Mouse (Mus musculus) midbrain, embryonic 11.5 days (tissue): ENCODE results near the gene Wnk2. TPM values are rescaled to one million over a fixed set of nuclear protein-coding genes. Genes with fewer than 3 reads are reported as not detected.

ENCODE experiments used
- ATAC-seq: fragments of 200-750 bp; cut with Nextera tagmentation; 2 replicates; pipeline ENCODE4 v1.8.0; 2017; ENCODE audit warnings: moderate TSS enrichment, moderate library complexity; ENCODE audit not compliant: low FRiP score
- DNase-seq: peaks from one replicate; pipeline ENCODE4 v3.0.0; 2015; ENCODE audit warnings: low spot score; ENCODE audit errors: missing footprints
- H3K27ac ChIP-seq: fragments of 300-500 bp; sonication (generic); 2 replicates; pipeline ENCODE4 v1.5.1; 2014; ENCODE audit warnings: low read depth, low read length
- H3K27me3 ChIP-seq: fragments of 300-500 bp; sonication (generic); 2 replicates; pipeline ENCODE4 v1.6.1; 2014; ENCODE audit warnings: mild to moderate bottlenecking, low read length, moderate library complexity, mixed read lengths; ENCODE audit not compliant: control insufficient read depth, insufficient read depth
- H3K36me3 ChIP-seq: fragments of 300-500 bp; sonication (generic); 2 replicates; pipeline ENCODE4 v1.6.1; 2014; ENCODE audit warnings: mild to moderate bottlenecking, low read length, moderate library complexity, mixed read lengths; ENCODE audit not compliant: control insufficient read depth, insufficient read depth
- H3K4me1 ChIP-seq: fragments of 300-500 bp; sonication (generic); 2 replicates; pipeline ENCODE4 v1.6.1; 2014; ENCODE audit warnings: low read length; ENCODE audit not compliant: control insufficient read depth, insufficient read depth
- H3K4me2 ChIP-seq: fragments of 300-500 bp; sonication (generic); 2 replicates; pipeline ENCODE4 v1.6.1; 2014; ENCODE audit warnings: mild to moderate bottlenecking, moderate library complexity
- H3K4me3 ChIP-seq: fragments of 300-500 bp; sonication (generic); 2 replicates; pipeline ENCODE4 v1.5.1; 2014; ENCODE audit warnings: low read depth, low read length
- H3K9ac ChIP-seq: fragments of 300-500 bp; sonication (generic); 2 replicates; pipeline ENCODE4 v1.6.1; 2014; ENCODE audit warnings: low read length
- H3K9me3 ChIP-seq: fragments of 300-500 bp; sonication (generic); 2 replicates; pipeline ENCODE4 v1.6.1; 2016; ENCODE audit warnings: low read length; ENCODE audit not compliant: control insufficient read depth
- WGBS: fragments of 180-500 bp; shearing (Covaris S2); extraction: QIAGEN DNeasy Blood & Tissue Kit; methylation state at CpG from one replicate; pipeline ENCODE4 v1.1.7; 2014; 5-methylcytosine and 5-hydroxymethylcytosine counted together
- polyA plus RNA-seq: library from polyadenylated mRNA; unstranded; fragments of >200 nt; fragmentation: Nextera tagmentation; extraction: Ambion mirVana; gene quantifications from 2 replicates; pipeline ENCODE4 v1.2.1, GENCODE M21; 2014

The Wnk2 gene
- polyA plus RNA-seq, 1 experiment from 2014 or later = 7.8 TPM

DNA sequence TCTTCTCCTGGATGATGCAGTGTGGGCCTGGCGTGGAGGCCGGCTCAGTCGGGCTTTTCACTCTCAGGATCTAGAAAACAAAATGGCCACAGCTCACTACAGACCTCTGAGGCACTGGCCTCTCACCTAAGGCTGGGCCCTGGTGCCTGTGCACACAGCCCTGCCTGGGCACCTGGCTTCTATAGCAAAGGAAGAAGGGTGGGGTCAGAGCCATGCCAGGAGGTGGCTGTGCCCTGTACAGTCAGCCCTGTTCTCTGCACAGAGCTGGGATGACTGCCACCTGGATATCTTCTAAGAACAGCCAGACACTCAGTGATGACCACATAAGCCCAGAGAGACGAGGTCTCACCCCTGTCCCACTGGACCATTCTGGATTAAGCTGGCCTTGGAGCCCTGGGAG, 111.4 kb downstream of the Wnk2 start:
- 96% methylated on average over 4 of the region's 4 CpGs for WGBS
- Histone ChIP-seq H3K27ac (no peak overlapping the region), H3K9ac (no peak overlapping the region), H3K9me3 (no peaks in the 10 kb centered on the region), H3K27me3 (no peaks in the 10 kb centered on the region), H3K4me3 (no peak overlapping the region), H3K36me3 (peaks cover 10% of the 10 kb centered on the region), H3K4me2 (no peak overlapping the region), H3K4me1 (no peaks in the 10 kb centered on the region)
- no peak for ATAC-seq
- DNase-seq = no peak

DNA sequence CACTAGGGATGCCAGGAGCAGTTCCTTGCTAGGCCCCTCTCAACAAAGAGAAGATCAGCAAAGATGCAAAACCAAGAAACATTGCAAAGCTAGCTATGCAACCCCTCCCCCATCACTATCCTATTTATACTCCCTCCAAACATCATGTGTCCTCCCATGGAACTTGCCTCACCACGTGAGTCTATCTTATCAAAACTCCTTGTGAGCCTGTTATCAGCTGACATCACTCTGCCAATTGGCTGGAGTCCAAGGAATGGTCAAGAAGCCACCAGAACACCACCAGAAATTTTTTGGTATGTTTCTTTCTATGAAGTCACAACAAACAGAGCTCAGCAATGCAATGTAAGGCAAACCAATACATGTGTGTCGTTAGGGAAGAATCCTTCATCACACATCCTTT, 116.8 kb downstream of the Wnk2 start:
- H3K9ac ChIP-seq = no peak overlapping the region
- H3K27ac ChIP-seq = no peak overlapping the region
- WGBS = 89% methylated on average over 2 of the region's 2 CpGs
- no peak overlapping the region for H3K4me3 ChIP-seq
- H3K9me3 ChIP-seq = no peaks in the 10 kb centered on the region
- H3K27me3 ChIP-seq = no peaks in the 10 kb centered on the region
- DNase-seq (no peak), ATAC-seq (no peak)
- H3K4me2 ChIP-seq = no peak overlapping the region
- no peaks in the 10 kb centered on the region for H3K4me1 ChIP-seq
- peaks cover 7% of the 10 kb centered on the region for H3K36me3 ChIP-seq

DNA sequence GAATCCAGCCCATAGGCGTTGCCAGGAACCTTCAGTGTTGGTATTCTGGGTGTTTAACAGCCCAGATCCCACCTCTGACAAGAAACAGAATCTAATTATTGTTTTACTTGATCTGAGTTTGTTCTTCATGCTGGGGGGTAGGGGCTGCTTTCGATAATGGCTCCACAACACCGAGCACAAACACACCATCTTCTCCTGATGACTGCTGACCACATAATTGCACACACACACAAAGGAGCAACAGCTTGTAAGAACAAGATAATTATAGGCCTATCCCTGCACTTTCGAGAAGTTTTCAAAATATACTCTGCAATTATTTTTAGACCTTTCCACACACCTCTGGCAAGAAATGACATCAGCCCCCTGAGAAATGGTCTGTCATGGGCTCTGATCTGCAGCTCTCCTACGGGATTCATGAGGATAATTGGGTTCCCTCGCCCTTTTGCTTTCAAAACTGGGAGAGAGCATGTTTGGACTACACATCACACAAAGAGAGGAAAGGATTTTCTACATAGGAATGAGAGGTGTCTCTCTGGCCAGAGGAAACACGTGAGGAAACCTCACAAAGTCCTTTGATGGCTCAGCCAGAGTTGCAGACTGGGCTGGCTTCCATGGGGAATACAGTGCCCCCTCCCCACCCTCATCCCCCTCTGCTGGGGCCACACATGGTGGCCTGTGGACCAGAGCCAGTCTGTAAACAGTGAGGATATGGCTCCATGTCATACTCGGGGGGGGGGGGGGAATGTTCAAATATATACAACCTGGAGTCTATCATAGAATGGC, 118.9 kb downstream of the Wnk2 start:
- DNase-seq (no peak), ATAC-seq (no peak)
- WGBS = 70% methylated on average over 8 of the region's 8 CpGs
- Histone ChIP-seq H3K4me3 (no peak overlapping the region), H3K27me3 (no peaks in the 10 kb centered on the region), H3K9ac (no peak overlapping the region), H3K4me2 (no peak overlapping the region), H3K4me1 (0 out of 2 replicates have a peak, but pooled peaks cover 5% of the 10 kb centered on the region), H3K27ac (no peak overlapping the region), H3K9me3 (no peaks in the 10 kb centered on the region), H3K36me3 (no peaks in the 10 kb centered on the region)

DNA sequence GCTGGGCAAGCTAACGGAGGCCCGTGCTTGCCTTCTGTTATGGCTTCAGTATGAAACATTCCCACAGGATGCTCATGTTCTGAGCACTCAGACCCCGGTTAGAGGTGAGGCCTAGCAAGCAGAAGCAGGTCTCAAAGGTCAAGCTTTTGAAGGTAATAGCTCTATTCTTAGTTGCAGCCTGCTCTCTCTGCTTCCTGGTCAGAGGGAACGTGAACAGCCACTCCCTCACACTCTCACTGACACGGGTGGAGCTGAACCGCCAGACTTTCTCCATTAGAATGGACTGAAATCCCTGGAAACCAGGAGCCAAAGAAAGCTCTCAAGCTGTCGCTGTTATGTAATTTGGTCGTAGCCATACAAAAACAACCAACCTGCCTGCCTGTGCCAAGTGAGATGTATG, 120.8 kb downstream of the Wnk2 start:
- no peak overlapping the region for H3K4me2 ChIP-seq
- no peaks in the 10 kb centered on the region for H3K36me3 ChIP-seq
- no peak overlapping the region for H3K4me3 ChIP-seq
- H3K9me3 ChIP-seq = no peaks in the 10 kb centered on the region
- ATAC-seq (no peak), DNase-seq (no peak)
- no peaks in the 10 kb centered on the region for H3K27me3 ChIP-seq
- H3K27ac ChIP-seq = no peak overlapping the region
- 86% methylated on average over 8 of the region's 8 CpGs for WGBS
- H3K9ac ChIP-seq = no peak overlapping the region
- 0 out of 2 replicates have a peak, but pooled peaks cover 5% of the 10 kb centered on the region for H3K4me1 ChIP-seq

DNA sequence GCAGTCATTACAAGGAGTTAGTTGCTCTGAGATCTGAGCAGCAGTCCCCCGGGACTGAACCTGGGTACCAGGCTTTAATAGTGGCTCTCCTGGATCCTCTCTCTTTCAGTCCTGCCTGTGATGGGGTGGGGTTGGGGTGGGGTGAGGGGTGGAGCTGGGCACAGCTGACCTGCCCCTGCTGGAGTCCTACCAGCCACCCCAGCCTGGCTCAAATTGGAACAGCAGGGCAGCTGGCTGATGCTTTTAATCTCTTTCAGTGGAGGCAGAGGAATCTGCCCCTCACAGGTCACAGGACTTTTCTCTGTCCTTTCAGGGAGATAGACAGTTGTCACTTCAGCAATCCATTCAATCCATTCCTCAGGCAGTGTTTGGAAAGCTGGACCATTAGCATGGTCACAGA, 122.3 kb downstream of the Wnk2 start:
- 0 out of 2 replicates have a peak, but pooled peaks cover 5% of the 10 kb centered on the region for H3K4me1 ChIP-seq
- ATAC-seq (0 out of 2 replicates have a peak, but pooled peaks have one; percentile 38), DNase-seq (no peak)
- WGBS = 4% methylated on average over 1 of the region's 1 CpGs
- no peaks in the 10 kb centered on the region for H3K9me3 ChIP-seq
- H3K27ac ChIP-seq = no peak overlapping the region
- H3K4me3 ChIP-seq = no peak overlapping the region
- no peaks in the 10 kb centered on the region for H3K36me3 ChIP-seq
- no peaks in the 10 kb centered on the region for H3K27me3 ChIP-seq
- H3K9ac ChIP-seq = no peak overlapping the region
- H3K4me2 ChIP-seq = no peak overlapping the region

DNA sequence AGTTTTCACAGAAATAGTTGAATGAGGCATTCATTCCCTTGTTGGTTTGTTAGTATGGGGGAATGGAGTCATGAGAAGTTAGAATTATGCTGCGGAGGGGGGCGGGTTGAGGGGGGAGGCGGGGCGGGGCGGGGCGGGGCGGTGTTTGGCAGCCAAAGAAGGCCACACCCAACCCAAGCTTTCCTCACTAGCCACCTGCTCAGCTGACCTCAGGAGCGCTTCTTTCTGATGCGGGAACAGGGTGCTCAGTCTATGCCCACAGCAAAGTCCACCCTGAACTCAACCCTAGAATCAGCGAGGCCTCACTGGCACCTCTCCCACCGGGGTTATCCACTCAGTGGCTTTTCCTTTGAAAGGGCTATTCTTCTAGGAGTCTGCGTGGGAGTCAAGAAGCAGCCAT, 123.1 kb downstream of the Wnk2 start:
- no peak overlapping the region for H3K27ac ChIP-seq
- H3K36me3 ChIP-seq = no peaks in the 10 kb centered on the region
- H3K9ac ChIP-seq = no peak overlapping the region
- 12% methylated on average over 12 of the region's 12 CpGs for WGBS
- DNase-seq (no peak), ATAC-seq (0 out of 2 replicates have a peak, but pooled peaks have one; percentile 31)
- H3K4me1 ChIP-seq = 0 out of 2 replicates have a peak, but pooled peaks cover 9% of the 10 kb centered on the region
- no peak overlapping the region for H3K4me2 ChIP-seq
- H3K27me3 ChIP-seq = no peaks in the 10 kb centered on the region
- no peak overlapping the region for H3K4me3 ChIP-seq
- H3K9me3 ChIP-seq = no peaks in the 10 kb centered on the region

DNA sequence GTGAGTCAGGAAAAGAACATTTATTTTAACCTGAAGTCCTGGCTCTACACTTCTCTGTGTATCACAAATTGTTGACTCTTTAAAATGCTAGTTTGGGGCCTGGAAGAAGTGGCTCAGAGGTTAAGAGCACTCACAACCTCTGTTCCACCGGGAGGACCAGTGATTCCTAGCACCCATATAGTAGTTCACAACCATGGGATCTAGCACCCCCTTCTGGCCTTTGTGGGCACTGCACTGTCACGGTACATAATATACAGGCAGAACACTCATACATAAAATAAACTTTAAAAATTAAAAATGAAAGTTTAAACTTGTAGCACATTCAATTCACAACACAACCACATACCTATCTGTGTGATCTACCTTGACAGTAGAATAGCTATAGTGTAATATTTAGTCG, 126.1 kb downstream of the Wnk2 start:
- no peak for ATAC-seq
- peaks cover 4% of the 10 kb centered on the region; the same call in 1 of the 2 replicates for H3K9me3 ChIP-seq
- no peak overlapping the region for H3K4me2 ChIP-seq
- no peaks in the 10 kb centered on the region for H3K36me3 ChIP-seq
- no peak overlapping the region for H3K27ac ChIP-seq
- H3K27me3 ChIP-seq = no peaks in the 10 kb centered on the region
- 67% methylated on average over 3 of the region's 3 CpGs for WGBS
- DNase-seq = no peak
- no peak overlapping the region for H3K9ac ChIP-seq
- H3K4me1 ChIP-seq = 0 out of 2 replicates have a peak, but pooled peaks cover 9% of the 10 kb centered on the region
- H3K4me3 ChIP-seq = no peak overlapping the region

DNA sequence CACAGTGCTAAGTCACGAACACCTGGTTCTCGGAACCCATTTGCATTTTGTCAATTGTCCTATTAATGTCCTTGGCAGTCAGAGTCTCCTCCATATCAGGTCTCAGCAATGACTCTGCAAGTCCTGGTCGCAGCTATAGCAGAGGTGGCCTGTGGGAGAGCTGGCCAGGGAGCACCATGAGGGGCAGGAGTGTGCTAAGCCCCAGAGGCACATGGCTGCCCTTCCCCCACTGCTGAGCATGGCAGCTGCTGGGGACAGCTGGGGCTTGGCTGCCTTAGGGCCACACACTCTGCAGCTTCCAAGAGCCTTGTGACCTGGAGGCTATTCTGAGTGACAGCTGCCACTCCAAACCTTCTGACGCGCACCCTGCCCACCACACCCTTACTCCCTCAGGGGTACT, 127.7 kb downstream of the Wnk2 start:
- Histone ChIP-seq H3K4me3 (no peak overlapping the region), H3K27me3 (0 out of 2 replicates have a peak, but pooled peaks cover 3% of the 10 kb centered on the region), H3K27ac (no peak overlapping the region), H3K36me3 (no peaks in the 10 kb centered on the region), H3K4me2 (no peak overlapping the region), H3K9ac (no peak overlapping the region), H3K9me3 (peaks cover 4% of the 10 kb centered on the region; the same call in 1 of the 2 replicates), H3K4me1 (peaks cover 18% of the 10 kb centered on the region)
- DNase-seq (peak; percentile 89), ATAC-seq (peak; percentile 64)
- 60% methylated on average over 5 of the region's 5 CpGs for WGBS

DNA sequence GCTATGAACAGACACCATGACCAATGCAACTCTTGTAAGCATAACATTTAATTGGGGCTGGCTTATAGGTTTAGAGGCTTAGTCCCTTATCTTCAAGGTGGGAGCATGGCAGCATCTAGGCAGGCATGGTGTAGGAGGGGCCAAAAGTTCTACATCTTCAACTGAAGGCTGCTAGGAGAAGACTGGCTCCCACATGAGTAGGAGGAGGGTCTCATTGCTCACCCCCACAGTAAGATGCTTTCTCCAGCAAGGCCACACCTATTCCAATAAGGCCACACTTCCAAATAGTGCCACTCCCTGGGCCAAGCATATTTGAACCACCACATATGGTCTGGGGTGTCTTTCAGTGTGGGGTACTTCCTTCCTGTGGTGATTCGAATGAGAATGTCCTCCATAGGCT, 130.4 kb downstream of the Wnk2 start:
- Histone ChIP-seq H3K4me2 (no peak overlapping the region), H3K27me3 (0 out of 2 replicates have a peak, but pooled peaks cover 3% of the 10 kb centered on the region), H3K36me3 (no peaks in the 10 kb centered on the region), H3K27ac (no peak overlapping the region), H3K9ac (no peak overlapping the region), H3K4me3 (no peak overlapping the region), H3K9me3 (peaks cover 4% of the 10 kb centered on the region; the same call in 1 of the 2 replicates), H3K4me1 (peaks cover 16% of the 10 kb centered on the region)
- WGBS = 100% methylated on average over 1 of the region's 1 CpGs
- ATAC-seq (no peak), DNase-seq (no peak)
